Mouse (Mus musculus) lung, embryonic 14.5 days (tissue): ENCODE data around the gene Mrpl14. TPM values are rescaled to one million over a fixed set of nuclear protein-coding genes. Genes with fewer than 3 reads are reported as not detected.

Source experiments
- ATAC-seq: fragments of 200-750 bp; cut with Nextera tagmentation; 2 replicates; pipeline ENCODE4 v1.8.0; 2017; ENCODE audit warnings: mild to moderate bottlenecking, moderate TSS enrichment, moderate library complexity; ENCODE audit not compliant: insufficient read depth
- DNase-seq: peaks from one replicate; pipeline ENCODE4 v3.0.0-alpha.2; 2015
- H3K27ac ChIP-seq: fragments of 300-500 bp; sonication (generic); 2 replicates; pipeline ENCODE4 v1.5.1; 2014; ENCODE audit warnings: low read depth, mild to moderate bottlenecking, moderate library complexity
- H3K27me3 ChIP-seq: fragments of 300-500 bp; sonication (generic); 2 replicates; pipeline ENCODE4 v1.6.1; 2014; ENCODE audit warnings: low read length, control low read depth; ENCODE audit not compliant: insufficient read depth
- H3K36me3 ChIP-seq: fragments of 300-500 bp; sonication (generic); 2 replicates; pipeline ENCODE4 v1.6.1; 2014; ENCODE audit warnings: control low read depth; ENCODE audit not compliant: insufficient read depth
- H3K4me1 ChIP-seq: fragments of 300-500 bp; sonication (generic); 2 replicates; pipeline ENCODE4 v1.6.1; 2014; ENCODE audit warnings: antibody characterized with exemption, control low read depth; ENCODE audit not compliant: insufficient read depth
- H3K4me2 ChIP-seq: fragments of 300-500 bp; sonication (generic); 2 replicates; pipeline ENCODE4 v1.6.1; 2014; ENCODE audit warnings: mild to moderate bottlenecking
- H3K4me3 ChIP-seq: fragments of 300-500 bp; sonication (generic); 2 replicates; pipeline ENCODE4 v1.5.1; 2014; ENCODE audit warnings: low read depth, low read length
- H3K9ac ChIP-seq: fragments of 300-500 bp; sonication (generic); 2 replicates; pipeline ENCODE4 v1.6.1; 2014
- H3K9me3 ChIP-seq: fragments of 300-500 bp; sonication (generic); 2 replicates; pipeline ENCODE4 v1.6.1; 2016; ENCODE audit warnings: low read depth, low read length, control low read depth
- CTCF ChIP-seq: IDR thresholded peaks from 2 replicates; pipeline ENCODE4 v1.5.1; 2016; ENCODE audit warnings: antibody characterized with exemption, low read depth
- WGBS: fragments of 180-500 bp; shearing (Covaris S2); extraction: QIAGEN DNeasy Blood & Tissue Kit; methylation state at CpG from one replicate; pipeline ENCODE4 v1.1.7; 2014; 5-methylcytosine and 5-hydroxymethylcytosine counted together
- polyA plus RNA-seq: library from polyadenylated mRNA; unstranded; fragments of >200 nt; fragmentation: Nextera tagmentation; extraction: Ambion mirVana; gene quantifications from 2 replicates; pipeline ENCODE4 v1.2.1, GENCODE M21; 2014

Mrpl14 gene
- polyA plus RNA-seq, 1 experiment from 2014 or later, result 168 TPM

DNA sequence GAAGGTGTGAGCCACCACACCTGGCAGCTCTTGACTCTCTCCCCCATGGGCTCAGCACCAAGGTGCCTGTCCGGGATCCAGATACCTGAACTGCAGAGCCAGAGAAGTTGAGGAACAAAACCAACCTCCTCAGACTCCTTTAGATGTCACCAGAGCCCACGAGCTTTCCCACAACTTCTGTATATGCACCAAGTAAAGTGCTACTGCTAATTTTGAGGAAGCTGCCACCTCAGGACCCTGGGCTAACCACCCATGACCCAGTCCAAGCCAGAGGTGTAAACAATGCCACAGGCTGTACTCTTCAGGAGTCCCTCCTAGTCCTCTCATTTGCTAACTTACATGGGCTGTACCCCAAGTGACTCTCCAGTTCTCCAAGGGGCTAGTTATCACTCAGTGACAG, 13.5 kb upstream of the Mrpl14 start:
- ATAC-seq (no peak), DNase-seq (no peak)
- no peak for TF ChIP-seq CTCF
- WGBS, result 90% methylated on average over 2 of the region's 2 CpGs
- Histone ChIP-seq H3K9ac (no peak overlapping the region), H3K36me3 (peaks cover 80% of the 10 kb centered on the region), H3K27ac (no peak overlapping the region), H3K4me2 (no peak overlapping the region), H3K4me1 (no peaks in the 10 kb centered on the region), H3K27me3 (no peaks in the 10 kb centered on the region), H3K9me3 (no peaks in the 10 kb centered on the region), H3K4me3 (no peak overlapping the region)

DNA sequence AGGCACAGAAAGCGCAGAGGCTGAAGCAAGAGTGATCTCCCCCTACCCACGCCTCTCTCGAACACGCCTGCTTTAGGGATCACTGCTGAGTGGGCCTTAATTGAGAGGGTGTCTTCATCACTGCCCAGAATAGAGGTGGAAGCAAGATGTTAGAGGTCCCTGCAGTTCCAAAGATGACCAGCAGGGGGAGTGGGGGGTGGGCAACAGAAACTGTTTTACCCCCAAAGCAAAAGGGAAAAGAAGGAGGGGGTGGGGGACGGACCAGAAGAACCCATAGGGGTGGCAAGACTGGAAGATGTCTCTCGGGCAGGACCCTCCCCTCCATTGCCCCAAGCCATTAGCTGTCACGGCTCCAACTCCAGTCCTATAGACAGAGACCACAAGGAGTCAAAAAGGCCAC, 8.0 kb upstream of the Mrpl14 start:
- Histone ChIP-seq H3K4me2 (no peak overlapping the region), H3K9me3 (no peaks in the 10 kb centered on the region), H3K9ac (no peak overlapping the region), H3K36me3 (peaks cover 55% of the 10 kb centered on the region), H3K4me3 (no peak overlapping the region), H3K27me3 (no peaks in the 10 kb centered on the region), H3K4me1 (no peaks in the 10 kb centered on the region), H3K27ac (no peak overlapping the region)
- DNase-seq (peak; percentile 37), ATAC-seq (no peak)
- 34% methylated on average over 7 of the region's 7 CpGs for WGBS
- peak; percentile 94 for TF ChIP-seq CTCF

DNA sequence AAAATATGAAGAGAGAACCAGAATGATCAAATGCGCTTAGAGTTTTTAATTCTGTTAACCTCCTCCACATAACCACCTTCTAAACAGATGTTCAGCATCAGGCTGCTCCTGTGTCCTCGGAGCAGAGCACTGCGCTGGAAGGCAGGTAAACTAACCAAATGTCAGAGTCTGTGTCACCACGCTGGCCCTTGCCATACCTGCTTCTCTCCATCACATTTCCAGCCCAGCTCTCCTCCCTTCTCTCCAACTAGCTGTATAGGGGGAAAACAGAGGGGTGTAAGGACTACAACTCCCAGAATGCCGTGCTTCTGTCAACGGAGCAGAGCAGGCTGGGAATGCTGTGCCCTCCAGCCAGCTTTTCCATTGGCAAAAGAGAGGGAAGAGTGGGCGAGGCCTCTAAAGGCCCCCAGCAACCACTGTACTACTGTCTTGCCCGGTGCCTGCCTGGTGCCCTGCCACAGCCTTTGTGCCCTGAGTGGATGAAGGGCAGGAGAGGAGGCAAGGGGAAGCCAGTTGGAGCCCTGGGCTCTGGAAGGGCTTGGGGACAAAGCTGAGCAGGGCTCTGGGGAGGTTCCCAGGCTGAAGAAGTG, 5.6 kb upstream of the Mrpl14 start:
- Histone ChIP-seq H3K4me1 (peaks cover 8% of the 10 kb centered on the region; the same call in 1 of the 2 replicates), H3K9me3 (no peaks in the 10 kb centered on the region), H3K27me3 (no peaks in the 10 kb centered on the region), H3K4me3 (0 out of 2 replicates have a peak overlapping the region, but pooled peaks have one; percentile 2), H3K9ac (0 out of 2 replicates have a peak overlapping the region, but pooled peaks have one; percentile 6), H3K4me2 (peak overlapping the region; percentile 34), H3K27ac (no peak overlapping the region), H3K36me3 (peaks cover 36% of the 10 kb centered on the region)
- 51% methylated on average over 8 of the region's 8 CpGs for WGBS
- ATAC-seq (peak; percentile 51; the same call in 1 of the 2 replicates), DNase-seq (peak; percentile 76)
- no peak for TF ChIP-seq CTCF

DNA sequence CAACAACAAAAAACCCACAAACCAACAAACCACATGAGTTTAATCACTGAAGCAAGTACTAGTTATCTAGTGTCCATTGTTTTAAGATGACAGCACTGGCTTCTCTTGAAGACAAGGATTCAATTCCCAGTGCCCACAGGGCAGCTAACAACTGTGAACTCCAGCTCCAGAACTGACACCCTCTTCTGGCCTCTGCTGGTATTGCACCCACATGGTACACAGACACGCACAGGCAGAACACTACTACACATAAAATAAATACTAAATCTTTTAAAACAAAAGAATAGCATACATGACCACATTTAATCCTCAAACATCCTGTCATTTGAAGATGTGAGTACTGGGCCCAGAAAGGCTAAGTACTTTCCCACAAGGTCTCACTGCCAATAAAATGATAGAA, 4.5 kb upstream of the Mrpl14 start:
- peaks cover 8% of the 10 kb centered on the region; the same call in 1 of the 2 replicates for H3K4me1 ChIP-seq
- WGBS, result 94% methylated on average over 1 of the region's 1 CpGs
- H3K27me3 ChIP-seq, result no peaks in the 10 kb centered on the region
- H3K4me2 ChIP-seq, result no peak overlapping the region
- no peak overlapping the region for H3K4me3 ChIP-seq
- H3K27ac ChIP-seq, result no peak overlapping the region
- no peaks in the 10 kb centered on the region for H3K9me3 ChIP-seq
- peaks cover 25% of the 10 kb centered on the region; the same call in 1 of the 2 replicates for H3K36me3 ChIP-seq
- TF ChIP-seq CTCF, result peak; percentile 56
- DNase-seq (no peak), ATAC-seq (no peak)
- no peak overlapping the region for H3K9ac ChIP-seq

DNA sequence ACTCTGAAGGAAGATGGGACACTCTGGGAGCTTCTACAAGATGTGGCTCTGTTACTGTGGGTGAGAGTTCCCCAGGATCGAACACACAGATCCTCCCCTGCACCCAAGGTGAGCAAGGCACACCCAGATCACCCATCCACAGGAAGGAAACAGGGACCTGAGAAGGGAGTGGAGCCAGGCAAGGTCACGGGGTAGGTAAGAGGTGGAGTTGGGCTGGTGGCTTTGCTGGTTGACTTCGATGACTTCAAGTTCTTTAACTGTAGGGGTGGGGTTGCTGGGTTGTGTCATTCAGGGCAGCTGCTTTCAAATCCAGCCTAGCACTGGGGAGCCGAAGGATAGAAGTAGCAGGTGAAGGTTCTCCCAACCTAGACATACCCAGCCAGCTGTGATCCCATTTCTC, 3.3 kb upstream of the Mrpl14 start:
- no peak overlapping the region for H3K4me2 ChIP-seq
- ATAC-seq (no peak), DNase-seq (no peak)
- H3K4me3 ChIP-seq, result no peak overlapping the region
- 91% methylated on average over 4 of the region's 4 CpGs for WGBS
- no peaks in the 10 kb centered on the region for H3K9me3 ChIP-seq
- peaks cover 15% of the 10 kb centered on the region; the same call in 1 of the 2 replicates for H3K36me3 ChIP-seq
- H3K27me3 ChIP-seq, result no peaks in the 10 kb centered on the region
- TF ChIP-seq CTCF, result no peak
- no peak overlapping the region for H3K27ac ChIP-seq
- H3K4me1 ChIP-seq, result peaks cover 17% of the 10 kb centered on the region
- no peak overlapping the region for H3K9ac ChIP-seq

DNA sequence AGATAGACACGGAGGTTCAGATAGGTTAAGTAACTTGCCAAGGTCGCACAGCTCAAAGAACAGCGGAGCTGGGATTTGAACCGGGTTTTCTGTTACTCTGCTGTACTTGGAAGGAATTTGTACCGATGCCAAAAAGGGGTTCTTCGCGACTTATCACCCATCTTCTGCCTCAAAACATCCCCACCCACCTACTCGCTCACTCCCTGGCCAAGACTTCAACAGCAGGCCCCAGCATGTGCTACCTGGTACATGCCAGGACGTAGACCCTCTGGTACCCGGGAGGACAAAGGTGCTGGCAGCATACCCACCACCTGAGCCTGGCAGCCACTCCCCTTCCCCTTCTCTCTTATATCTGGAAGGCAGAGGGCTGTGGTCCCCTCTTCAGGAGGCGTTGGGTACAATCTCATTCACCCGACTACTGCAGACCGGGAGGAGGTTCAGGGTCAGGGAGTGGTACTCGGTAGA, 1.4 kb upstream of the Mrpl14 start:
- Histone ChIP-seq H3K4me3 (peak overlapping the region; percentile 91), H3K36me3 (0 out of 2 replicates have a peak, but pooled peaks cover under 1% of the 10 kb centered on the region), H3K9ac (peak overlapping the region; percentile 90), H3K27ac (peak overlapping the region; percentile 80; the same call in 1 of the 2 replicates), H3K4me2 (peak overlapping the region; percentile 86), H3K27me3 (no peaks in the 10 kb centered on the region), H3K9me3 (no peaks in the 10 kb centered on the region), H3K4me1 (peaks cover 17% of the 10 kb centered on the region)
- no peak for TF ChIP-seq CTCF
- WGBS, result 24% methylated on average over 14 of the region's 14 CpGs
- DNase-seq, result peak; percentile 31
- ATAC-seq, result peak; percentile 19; the same call in 1 of the 2 replicates

DNA sequence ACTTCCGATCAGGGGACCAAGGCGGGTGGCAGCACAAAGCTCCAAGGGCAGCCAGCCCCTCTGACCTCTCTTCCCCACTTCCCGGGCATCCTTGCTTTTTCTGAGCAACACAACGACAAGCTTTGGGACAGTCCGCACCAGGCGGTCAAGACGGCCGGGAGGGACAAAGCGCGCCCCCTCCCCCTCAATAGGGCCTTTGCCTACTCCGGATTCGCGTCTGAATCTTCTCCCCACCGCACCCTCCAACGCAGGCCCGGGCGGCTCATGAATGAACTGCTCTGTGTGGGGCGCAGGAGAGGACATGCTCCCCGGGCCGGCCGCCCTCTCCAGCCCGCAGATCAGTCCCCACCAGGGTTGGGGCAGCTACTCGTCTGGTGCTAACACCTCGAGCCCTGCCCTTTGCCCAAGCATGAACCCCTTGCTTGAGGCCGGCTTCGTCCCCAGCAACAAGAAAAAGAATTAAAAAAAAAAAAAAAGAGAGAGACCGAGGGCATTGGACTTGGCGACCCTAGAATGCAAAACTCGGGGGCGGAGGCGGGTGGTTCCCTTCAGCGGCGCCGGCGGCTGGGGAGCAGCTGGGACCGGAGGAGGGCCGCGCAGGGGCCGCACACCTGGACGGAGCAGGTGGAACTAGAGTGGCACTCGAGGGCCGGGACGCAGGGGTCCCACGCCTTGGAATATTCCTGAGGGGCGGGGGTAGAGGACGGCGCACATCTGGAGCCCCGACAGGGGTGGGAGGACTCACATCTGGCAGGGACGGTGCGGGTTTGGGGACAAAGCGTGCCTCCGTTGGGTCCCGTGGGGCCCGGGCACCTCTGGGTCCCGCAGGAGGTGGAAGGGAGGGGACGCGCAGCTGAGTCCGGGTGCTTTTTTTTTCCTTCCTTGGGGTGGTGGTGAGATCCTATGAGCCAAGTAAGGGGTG, 690 bp upstream of the Mrpl14 start:
- peak overlapping the region; percentile 86 for H3K4me2 ChIP-seq
- peak overlapping the region; percentile 80 for H3K27ac ChIP-seq
- no peaks in the 10 kb centered on the region for H3K9me3 ChIP-seq
- ATAC-seq, result peak; percentile 56
- under 1% methylated on average over 58 of the region's 58 CpGs for WGBS
- peak; percentile 68 for DNase-seq
- peak overlapping the region; percentile 91 for H3K4me3 ChIP-seq
- H3K27me3 ChIP-seq, result no peaks in the 10 kb centered on the region
- peak overlapping the region; percentile 90 for H3K9ac ChIP-seq
- no peak for TF ChIP-seq CTCF
- no peaks in the 10 kb centered on the region for H3K36me3 ChIP-seq
- peaks cover 17% of the 10 kb centered on the region for H3K4me1 ChIP-seq
